Mouse (Mus musculus) ES-E14 (cell line): ENCODE measurements around the gene Rps3a1. TPM values are rescaled to one million over a fixed set of nuclear protein-coding genes. Genes with fewer than 3 reads are reported as not detected.

Source experiments
- DNase-seq: peaks from one replicate; pipeline ENCODE4 v3.0.0-alpha.2; 2013; ENCODE audit warnings: low read depth, low spot score
- H3K27ac ChIP-seq: 2 replicates; pipeline ENCODE4 v1.5.1; 2012; ENCODE audit warnings: low read depth, mild to moderate bottlenecking, low read length, moderate library complexity, mixed read lengths; ENCODE audit not compliant: poor library complexity, insufficient read depth, severe bottlenecking
- H3K36me3 ChIP-seq: 2 replicates; pipeline ENCODE4 v1.6.1; 2012; ENCODE audit warnings: mild to moderate bottlenecking, low read length, moderate library complexity, mixed read lengths; ENCODE audit not compliant: control insufficient read depth, poor library complexity, insufficient read depth, severe bottlenecking
- H3K4me1 ChIP-seq, 2 experiments: fragments of 150-350 bp in 1 of 2; sonication (generic) in 1 of 2; 2 replicates each; pipeline ENCODE4 v1.6.1; 2012; ENCODE audit warnings: low read length in 2 of 2, mild to moderate bottlenecking in 1 of 2, mixed read lengths in 1 of 2; ENCODE audit not compliant: control insufficient read depth in 2 of 2, insufficient read depth in 2 of 2, poor library complexity in 1 of 2
- H3K4me3 ChIP-seq, 2 experiments: fragments of 150-350 bp in 1 of 2; sonication (generic) in 1 of 2; 2 replicates each; pipeline ENCODE4 v1.5.1; 2012; ENCODE audit warnings: low read length in 2 of 2, low read depth in 1 of 2, mild to moderate bottlenecking in 1 of 2, mixed read lengths in 1 of 2; ENCODE audit not compliant: insufficient read depth in 1 of 2, poor library complexity in 1 of 2, severe bottlenecking in 1 of 2
- H3K9ac ChIP-seq: 2 replicates; pipeline ENCODE4 v1.6.1; 2012; ENCODE audit warnings: low read depth, mild to moderate bottlenecking, low read length, mixed read lengths; ENCODE audit not compliant: poor library complexity, insufficient read depth, severe bottlenecking
- H3K9me3 ChIP-seq: fragments of 150-350 bp; sonication (generic); 2 replicates; pipeline ENCODE4 v1.6.1; 2012; ENCODE audit warnings: low read depth, mild to moderate bottlenecking, low read length; ENCODE audit not compliant: control insufficient read depth, insufficient read depth
- CHD2 ChIP-seq: IDR thresholded peaks from 2 replicates; pipeline ENCODE4 v1.6.1; 2014; ENCODE audit warnings: mild to moderate bottlenecking, low read depth, low read length, inconsistent platforms
- HCFC1 ChIP-seq: IDR thresholded peaks from 2 replicates; pipeline ENCODE4 v1.6.1; 2012; ENCODE audit warnings: low read length, inconsistent platforms, borderline replicate concordance; ENCODE audit not compliant: insufficient read depth
- MAFK ChIP-seq: IDR thresholded peaks from 2 replicates; pipeline ENCODE4 v1.6.1; 2014; ENCODE audit warnings: mild to moderate bottlenecking, low read depth, low read length, inconsistent platforms; ENCODE audit not compliant: insufficient read depth
- ZC3H11A ChIP-seq: IDR thresholded peaks from 2 replicates; pipeline ENCODE4 v1.6.1; 2012; ENCODE audit warnings: low read depth, mild to moderate bottlenecking, inconsistent platforms, low read length, borderline replicate concordance
- ZNF384 ChIP-seq: IDR thresholded peaks from 2 replicates; pipeline ENCODE4 v1.6.1; 2012; ENCODE audit warnings: low read depth, low read length, inconsistent platforms
- in situ Hi-C, 2 experiments: fragments of 600-800 bp; cut with MboI; formaldehyde crosslinking; loops; one replicate each; pipeline ENCODE4 v1.15.1; 2025; ENCODE audit warnings: low sequenced_read_pairs in 2 of 2, inconsistent platforms in 1 of 2; ENCODE audit not compliant: unreplicated experiment in 2 of 2
- total RNA-seq: library from RNA; depleted of rRNA; stranded (reverse); fragments of 300-350 nt; gene quantifications from 2 replicates; pipeline ENCODE4 v1.2.3, GENCODE M21; 2012

Gene Rps3a1
- total RNA-seq, 1 experiment: 665 TPM

- Histone ChIP-seq H3K36me3 (peaks cover 19% of the 10 kb centered on the region), H3K9ac (no peak overlapping the region), H3K4me1 (no peaks in the 10 kb centered on the region), H3K4me3 (no peak overlapping the region), H3K27ac (no peak overlapping the region), H3K9me3 (no peaks in the 10 kb centered on the region)
- in situ Hi-C loops: no loop called here
- no peak for DNase-seq
- TF ChIP-seq HCFC1 (no peak), ZNF384 (no peak)
Observed at GRCm38 (mm10) chr3:86135886-86136563, 6.5 kb downstream of the Rps3a1 start.

- in situ Hi-C loops: no loop called here
- Histone ChIP-seq H3K9me3 (no peaks in the 10 kb centered on the region), H3K4me3 (no peak overlapping the region), H3K4me1 (no peaks in the 10 kb centered on the region), H3K27ac (no peak overlapping the region), H3K36me3 (peaks cover 14% of the 10 kb centered on the region), H3K9ac (no peak overlapping the region)
- TF ChIP-seq MAFK (no peak), ZC3H11A (no peak), CHD2 (no peak; the same call in 1 of the 2 replicates), HCFC1 (no peak), ZNF384 (no peak)
- no peak for DNase-seq
Observed at GRCm38 (mm10) chr3:86134939-86135638, 7.4 kb downstream of the Rps3a1 start.

GRCm38 (mm10) chr3:86129757-86130156 lies 12.7 kb downstream of the Rps3a1 start:
- in situ Hi-C loops: no loop called here
- H3K4me3 ChIP-seq: no peak overlapping the region
- no peaks in the 10 kb centered on the region for H3K4me1 ChIP-seq
- peak; percentile 68 for DNase-seq
- H3K27ac ChIP-seq: no peak overlapping the region
- H3K36me3 ChIP-seq: peaks cover 2% of the 10 kb centered on the region; the same call in 1 of the 2 replicates
- H3K9me3 ChIP-seq: no peaks in the 10 kb centered on the region
- no peak for TF ChIP-seq MAFK
- TF ChIP-seq ZC3H11A: 0 out of 2 replicates have a peak, but pooled peaks have one; percentile 51
- no peak for TF ChIP-seq HCFC1
- no peak overlapping the region for H3K9ac ChIP-seq

DNA sequence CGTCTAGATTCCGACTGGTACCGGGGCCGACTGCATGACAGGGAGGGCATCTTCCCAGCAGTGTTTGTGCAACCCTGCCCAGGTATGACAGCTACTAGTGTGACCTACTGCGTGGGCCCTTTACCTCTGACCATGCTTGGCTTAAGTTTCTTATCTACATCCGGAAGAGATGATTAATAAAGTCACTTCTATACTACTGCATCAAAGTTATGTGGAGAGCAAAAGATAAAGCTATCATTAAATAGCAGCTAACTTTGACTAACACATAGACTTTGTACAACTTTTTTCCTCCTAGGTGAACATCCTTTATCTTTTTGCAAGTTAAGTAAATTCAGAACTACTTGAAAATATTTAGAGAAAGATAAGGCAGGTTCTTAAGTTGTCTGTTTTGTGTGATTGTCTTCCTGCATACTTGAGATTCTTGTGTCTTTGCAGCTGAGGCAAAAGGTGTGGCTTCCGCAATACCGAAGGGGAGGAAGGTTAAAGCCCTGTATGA lies 19.2 kb downstream of the Rps3a1 start:
- no peak for TF ChIP-seq MAFK
- TF ChIP-seq ZNF384: no peak
- TF ChIP-seq ZC3H11A: no peak
- no peak for TF ChIP-seq HCFC1
- TF ChIP-seq CHD2: no peak
- DNase-seq: no peak
- no peak overlapping the region for H3K9ac ChIP-seq
- in situ Hi-C loops: loop anchor here in 1 of 2 experiments (25.0 kb wide), 1 partner anchor 411 kb away; no protein-coding TSS in a partner anchor
- H3K4me3 ChIP-seq: no peak overlapping the region
- H3K36me3 ChIP-seq: peaks cover 4% of the 10 kb centered on the region
- no peak overlapping the region for H3K27ac ChIP-seq
- H3K9me3 ChIP-seq: no peaks in the 10 kb centered on the region
- H3K4me1 ChIP-seq: peaks cover 0 to 2% of the 10 kb centered on the region in 2 experiments; a peak in 1 of 4 replicates
